Mouse (Mus musculus) G1E-ER4 (cell line): ENCODE results near the gene Eef2. TPM values are rescaled to one million over a fixed set of nuclear protein-coding genes. Genes with fewer than 3 reads are reported as not detected.

Experiments
- GATA1 ChIP-seq: IDR thresholded peaks from one replicate; pipeline ENCODE4 v1.8.0; 2012; ENCODE audit warnings: low read length, inconsistent platforms
- polyA plus RNA-seq: library from polyadenylated mRNA; stranded (reverse); fragments of >175 nt; gene quantifications from 2 replicates; pipeline ENCODE4 v1.2.3, GENCODE M21; 2012

The Eef2 gene
- polyA plus RNA-seq, 1 experiment, result 1,558 TPM

GRCm38 (mm10) chr10:81168521-81169244, 7.7 kb upstream of the Eef2 start:
- no peak for TF ChIP-seq GATA1

GRCm38 (mm10) chr10:81173132-81173531, 3.3 kb upstream of the Eef2 start:
- no peak for TF ChIP-seq GATA1

GRCm38 (mm10) chr10:81174617-81175344, 1.6 kb upstream of the Eef2 start:
- TF ChIP-seq GATA1, result no peak

GRCm38 (mm10) chr10:81175936-81176465, 430 bp upstream of the Eef2 start:
- no peak for TF ChIP-seq GATA1

- no peak for TF ChIP-seq GATA1
These were observed 1.1 kb downstream of the Eef2 start for GRCm38 (mm10) chr10:81177491-81177925.

- no peak for TF ChIP-seq GATA1
These were observed 1.7 kb downstream of the Eef2 start for GRCm38 (mm10) chr10:81177958-81178712.

GRCm38 (mm10) chr10:81178927-81179326, 2.5 kb downstream of the Eef2 start:
- TF ChIP-seq GATA1, result no peak

GRCm38 (mm10) chr10:81179451-81180342, 3.3 kb downstream of the Eef2 start:
- TF ChIP-seq GATA1, result no peak

- no peak for TF ChIP-seq GATA1
These were observed 4.5 kb downstream of the Eef2 start for GRCm38 (mm10) chr10:81180946-81181345.

GRCm38 (mm10) chr10:81182336-81183333, 6.2 kb downstream of the Eef2 start, which contains the start of gene Dapk3:
Gene Dapk3, plus strand, starts transcription at chr10:81183005.
- no peak for TF ChIP-seq GATA1

- TF ChIP-seq GATA1, result no peak
These were observed 7.4 kb downstream of the Eef2 start, which contains the start of gene 4930442H23Rik for GRCm38 (mm10) chr10:81183805-81184204. Gene 4930442H23Rik, minus strand, starts transcription at chr10:81183849.

- no peak for TF ChIP-seq GATA1
These were observed 8.3 kb downstream of the Eef2 start for GRCm38 (mm10) chr10:81184765-81185164.

GRCm38 (mm10) chr10:81187161-81187560, 10.7 kb downstream of the Eef2 start:
- TF ChIP-seq GATA1, result no peak
